Mouse (Mus musculus): Measurements from ENCODE around the gene Slamf9. TPM values are rescaled to one million over a fixed set of nuclear protein-coding genes. Genes with fewer than 3 reads are reported as not detected.

Slamf9 gene
- total and polyA plus RNA-seq, 3 experiments, result 0.38 TPM; not detected in 2

- H3K79me2 ChIP-seq (ENCODE audit: control insufficient read depth, insufficient read depth, low read length, poor library complexity), result no peaks in the 10 kb centered on the region; the same call in 1 of the 2 replicates
- peak; percentile 94 for DNase-seq (ENCODE audit: low read depth, low spot score)
- peaks cover 8 to 29% of the 10 kb centered on the region in 2 experiments for H3K4me1 ChIP-seq (ENCODE audit: control insufficient read depth in 1 of 2, insufficient read depth in 2 of 2, low read length in 2 of 2)
- H3K4me3 ChIP-seq (ENCODE audit: control insufficient read depth in 1 of 2, insufficient read depth in 1 of 2, low read depth in 2 of 2, low read length in 2 of 2), result peak overlapping the region; percentile 45 to 57
- H3K9me3 ChIP-seq (replicated peaks; ENCODE audit: insufficient read depth, low read length), result no peaks in the 10 kb centered on the region
- H3K9ac ChIP-seq (ENCODE audit: control insufficient read depth, low read depth, low read length, poor library complexity, severe bottlenecking), result peak overlapping the region; percentile 75
- peak overlapping the region; percentile 89 for H3K27ac ChIP-seq (ENCODE audit: control insufficient read depth, low read depth, low read length)
- H3K27me3 ChIP-seq (ENCODE audit: control insufficient read depth in 1 of 2, insufficient read depth in 2 of 2, low read length in 2 of 2), result no peaks in the 10 kb centered on the region
- H3K36me3 ChIP-seq (ENCODE audit: control insufficient read depth in 1 of 2, insufficient read depth in 2 of 2, low read length in 2 of 2), result peaks cover 0 to 14% of the 10 kb centered on the region in 2 experiments; a peak in 2 of 4 replicates
- TF ChIP-seq KAT2A (conservative IDR thresholded peaks at IDR 0.05; ENCODE audit: low read depth, low read length) (no peak), MEF2A (IDR thresholded peaks at IDR 0.05; ENCODE audit: extremely low read depth, insufficient replicate concordance, low read depth, low read length, poor library complexity, severe bottlenecking) (no peak), TCF12 (IDR thresholded peaks at IDR 0.05; ENCODE audit: low read depth, low read length) (peak; percentile 79), MAFK (IDR thresholded peaks at IDR 0.05; ENCODE audit: borderline replicate concordance, low read depth, low read length) (no peak), ZNF384 (IDR thresholded peaks at IDR 0.05; ENCODE audit: low read depth, low read length) (no peak), ZKSCAN1 (IDR thresholded peaks at IDR 0.05; ENCODE audit: low read depth, low read length) (no peak), SIN3A (IDR thresholded peaks at IDR 0.05; ENCODE audit: low read length) (peak; percentile 81), MAZ (IDR thresholded peaks at IDR 0.05; ENCODE audit: low read depth, low read length) (0 out of 2 replicates have a peak, but pooled peaks have one; percentile 71), POLR2A (IDR thresholded peaks at IDR 0.05; ENCODE audit: control insufficient read depth in 1 of 2, insufficient read depth in 1 of 2, low read depth in 1 of 2, low read length in 2 of 2, poor library complexity in 1 of 2) (peak in 1 of 2 experiments; percentile 65; a peak in 2 of 4 replicates), UBTF (IDR thresholded peaks at IDR 0.05; ENCODE audit: borderline replicate concordance, insufficient read depth, low read depth, low read length) (no peak), TAL1 (IDR thresholded peaks at IDR 0.05; ENCODE audit: low read length) (peak; percentile 63), TBP (IDR thresholded peaks at IDR 0.05; ENCODE audit: low read depth, low read length) (0 out of 2 replicates have a peak, but pooled peaks have one; percentile 11), SMC3 (IDR thresholded peaks at IDR 0.05; ENCODE audit: low read depth, low read length) (no peak), GATA1 (IDR thresholded peaks at IDR 0.05; ENCODE audit: low read depth, low read length) (peak; percentile 80), USF2 (IDR thresholded peaks at IDR 0.05; ENCODE audit: borderline replicate concordance in 1 of 2, insufficient read depth in 1 of 2, low read depth in 1 of 2, low read length in 2 of 2) (no peak), CHD2 (IDR thresholded peaks at IDR 0.05; ENCODE audit: low read length) (no peak), MYC (IDR thresholded peaks at IDR 0.05; ENCODE audit: low read depth, low read length) (0 out of 2 replicates have a peak, but pooled peaks have one; percentile 33), E2F4 (IDR thresholded peaks at IDR 0.05; ENCODE audit: borderline replicate concordance, low read depth, low read length) (no peak), ELF1 (IDR thresholded peaks at IDR 0.05; ENCODE audit: low read depth, low read length) (peak; percentile 80; the same call in 1 of the 2 replicates), EP300 (IDR thresholded peaks at IDR 0.05; ENCODE audit: low read depth in 1 of 2, low read length in 2 of 2) (peak; percentile 68 to 89), RAD21 (IDR thresholded peaks at IDR 0.05; ENCODE audit: low read depth, low read length) (no peak), USF1 (IDR thresholded peaks at IDR 0.05; ENCODE audit: low read depth, low read length) (no peak), ZMIZ1 (IDR thresholded peaks at IDR 0.05; ENCODE audit: low read depth, low read length) (0 out of 2 replicates have a peak, but pooled peaks have one; percentile 38), MYB (IDR thresholded peaks at IDR 0.05; ENCODE audit: low read depth, low read length) (no peak; the same call in 1 of the 2 replicates), POLR2AphosphoS5 (IDR thresholded peaks at IDR 0.05; ENCODE audit: borderline replicate concordance, low read depth, low read length) (no peak), MXI1 (IDR thresholded peaks at IDR 0.05; ENCODE audit: low read depth, low read length) (no peak; the same call in 1 of the 2 replicates), CTCF (IDR thresholded peaks at IDR 0.05 in 2 of 3, conservative IDR thresholded peaks at IDR 0.05 in 1 of 3; ENCODE audit: control insufficient read depth in 1 of 3, insufficient read depth in 1 of 3, low read depth in 2 of 3, low read length in 3 of 3, poor library complexity in 1 of 3, severe bottlenecking in 1 of 3) (no peak), RCOR1 (IDR thresholded peaks at IDR 0.05; ENCODE audit: low read depth, low read length) (no peak), ZC3H11A (IDR thresholded peaks at IDR 0.05; ENCODE audit: low read depth, low read length) (no peak), NRF1 (IDR thresholded peaks at IDR 0.05; ENCODE audit: insufficient read depth, low read depth, low read length, poor library complexity, severe bottlenecking) (no peak), HCFC1 (IDR thresholded peaks at IDR 0.05; ENCODE audit: low read depth, low read length) (peak; percentile 61; the same call in 1 of the 2 replicates), ETS1 (IDR thresholded peaks at IDR 0.05; ENCODE audit: low read depth, low read length) (peak; percentile 83), NELFE (IDR thresholded peaks at IDR 0.05; ENCODE audit: low read depth, low read length) (no peak; the same call in 1 of the 2 replicates), BHLHE40 (IDR thresholded peaks at IDR 0.05; ENCODE audit: borderline replicate concordance, low read depth, low read length) (peak; percentile 43; the same call in 1 of the 2 replicates), JUND (IDR thresholded peaks at IDR 0.05; ENCODE audit: low read depth, low read length) (no peak)
Measured at GRCm38 (mm10) chr1:172513525-172514212, 38.5 kb downstream of the Slamf9 start.

Measured in MEL (cell line).